Mouse (Mus musculus): Measurements from ENCODE around the gene Smco2.

Gene Smco2

GRCm38 (mm10) chr6:146904707-146905106, 54.8 kb downstream of the Smco2 start:
- no peak for DNase-seq

DNA sequence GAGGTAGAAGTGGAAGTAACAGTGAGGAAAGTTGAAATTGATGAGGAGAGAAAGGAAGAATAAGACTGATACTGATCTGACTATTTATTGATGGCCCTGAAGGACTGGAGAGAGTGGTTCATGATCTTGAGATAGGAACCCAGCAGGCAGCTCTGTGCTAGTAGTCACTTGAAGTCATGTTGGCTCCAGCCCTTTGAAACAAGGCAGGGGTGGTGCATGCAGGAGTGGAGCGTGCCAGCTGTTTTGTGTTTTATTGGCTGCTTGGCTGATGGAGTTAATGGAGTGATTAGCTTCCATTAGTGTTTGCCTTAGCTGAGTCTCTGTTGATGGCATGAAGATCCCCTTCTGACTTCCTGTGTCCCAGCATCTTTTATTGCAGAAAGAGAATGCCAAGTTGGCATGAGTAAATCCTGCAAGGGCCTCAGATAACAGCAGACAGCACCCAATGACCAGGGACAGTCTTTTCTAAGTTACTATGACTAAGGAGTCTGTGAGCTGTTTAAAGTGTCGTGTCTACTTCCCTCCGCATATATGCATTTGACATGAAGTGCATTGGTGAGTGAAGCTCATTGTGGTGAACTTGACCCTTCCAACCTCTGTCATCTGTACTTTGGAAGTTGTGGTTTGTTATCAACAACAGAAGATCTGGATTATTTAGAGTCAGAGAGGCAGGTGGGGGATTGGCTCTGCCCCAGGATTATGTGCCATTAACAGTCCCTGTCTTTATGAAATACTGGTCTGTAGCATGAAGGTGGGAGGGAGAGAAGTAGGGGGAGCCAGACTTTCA, 56.3 kb downstream of the Smco2 start:
- DNase-seq = no peak

- no peak for DNase-seq
These were observed 57.3 kb downstream of the Smco2 start for GRCm38 (mm10) chr6:146907061-146907794.

- DNase-seq = no peak
These were observed 57.9 kb downstream of the Smco2 start for GRCm38 (mm10) chr6:146907795-146908190.

DNA sequence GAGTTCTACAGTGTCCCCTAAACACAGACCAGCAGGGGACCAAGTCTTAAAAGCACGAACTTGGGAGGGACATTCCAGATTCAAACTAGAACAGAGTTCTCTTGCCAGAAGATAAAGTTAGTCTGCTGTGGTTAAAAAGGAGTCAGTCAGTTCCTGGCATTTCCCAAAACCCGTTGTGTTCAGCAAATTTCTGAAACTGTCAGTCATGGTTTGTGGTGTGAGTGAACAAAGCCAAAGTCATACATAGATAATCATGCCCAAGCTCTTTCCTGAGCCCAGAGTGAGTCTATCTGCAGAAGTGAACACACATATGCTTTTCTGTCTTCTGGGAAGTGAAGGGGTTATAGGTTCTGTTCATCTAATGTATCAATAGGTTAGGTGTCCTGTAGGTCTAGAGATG, 58.9 kb downstream of the Smco2 start:
- DNase-seq = no peak

GRCm38 (mm10) chr6:146909725-146910489, 60.0 kb downstream of the Smco2 start:
- no peak for DNase-seq

DNA sequence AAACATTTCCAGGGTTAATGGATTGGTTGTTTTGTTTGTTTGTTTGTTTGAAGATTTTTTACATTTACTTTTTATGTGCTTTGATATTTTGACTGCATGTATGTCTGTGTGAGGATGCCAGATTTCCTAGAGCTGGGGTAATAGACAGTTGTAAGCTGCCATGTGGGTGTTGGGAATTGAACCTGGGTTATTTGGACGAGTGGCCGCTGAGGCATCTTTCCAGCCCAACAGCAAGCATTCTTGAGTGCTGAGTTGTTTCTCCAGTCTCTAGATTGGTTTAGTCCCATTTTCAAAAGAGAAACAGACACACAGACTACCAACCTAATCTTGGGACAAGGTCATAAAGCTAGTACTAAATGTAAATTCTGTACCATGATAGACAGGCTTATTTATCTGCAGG, 60.9 kb downstream of the Smco2 start:
- DNase-seq = no peak

DNA sequence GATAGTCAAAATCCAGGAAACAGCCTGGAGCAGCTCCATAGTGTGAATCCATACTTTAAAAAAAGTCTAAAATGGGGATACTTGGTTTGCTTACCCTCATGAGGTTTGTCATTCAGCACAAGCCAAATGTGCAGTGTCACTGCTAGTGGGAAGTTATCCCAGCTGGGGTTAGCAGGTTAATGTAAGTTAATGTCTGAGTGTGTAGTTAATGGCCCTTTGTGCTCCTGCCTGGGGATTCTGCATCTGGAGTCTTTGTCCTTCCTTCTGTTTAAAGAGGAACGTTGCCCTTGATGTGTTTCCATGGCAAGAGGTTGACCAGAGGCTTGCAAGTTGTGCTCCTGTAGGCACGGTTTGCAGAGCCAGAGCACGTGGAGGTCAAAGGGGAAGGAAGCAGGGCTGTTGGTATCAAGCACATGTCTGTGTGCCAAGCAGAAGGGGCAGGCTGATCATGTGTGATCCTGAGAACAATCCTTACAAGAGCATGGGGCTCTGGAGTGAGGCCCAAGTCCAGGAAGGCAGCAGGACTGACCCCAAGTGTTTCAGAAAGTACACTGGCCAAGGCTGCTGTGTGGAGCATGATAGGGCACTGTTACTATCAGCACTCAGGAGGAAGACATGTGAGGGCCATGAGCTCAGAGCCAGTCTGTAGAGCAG, 63.1 kb downstream of the Smco2 start:
- DNase-seq = no peak

- DNase-seq = no peak
These were observed 63.7 kb downstream of the Smco2 start for GRCm38 (mm10) chr6:146913489-146914198.

GRCm38 (mm10) chr6:146915808-146916207, 65.9 kb downstream of the Smco2 start:
- DNase-seq = no peak

- no peak for DNase-seq
These were observed 67.5 kb downstream of the Smco2 start for GRCm38 (mm10) chr6:146917396-146917795.

- no peak for DNase-seq
These were observed 68.4 kb downstream of the Smco2 start for GRCm38 (mm10) chr6:146918341-146918740.
